Mouse (Mus musculus): Measurements from ENCODE around the gene Foxj1. TPM values are rescaled to one million over a fixed set of nuclear protein-coding genes. Genes with fewer than 3 reads are reported as not detected.

Gene Foxj1
- total RNA-seq, 2 experiments from 2014 or later: 0.26 TPM; not detected in 1

GRCm38 (mm10) chr11:116280751-116281663 is 54.2 kb downstream of the Foxj1 start, which contains the start of gene Galr2:
Galr2 (plus strand) TSS chr11:116280939.
- ATAC-seq (replicated peaks; ENCODE audit: low FRiP score, low TSS enrichment, poor library complexity, severe bottlenecking): peak; percentile 36; the same call in 1 of the 2 replicates

Other genes with a start within 250 kb of the Foxj1 start
- gene Wbp2, start 248.4 kb downstream of the Foxj1 start, total RNA-seq (2014; fragmentation: Nextera tagmentation): 57.6 and 94.8 TPM in 2 replicates
- 21.2 and 23.9 TPM in 2 replicates for gene Wbp2, start 248.4 kb downstream of the Foxj1 start, total RNA-seq (2017)
- gene Trim47, start 208.2 kb downstream of the Foxj1 start, total RNA-seq (2014; fragmentation: Nextera tagmentation): 8.7 and 12.2 TPM in 2 replicates
- gene Trim47, start 208.2 kb downstream of the Foxj1 start, total RNA-seq (2017): 2.3 and 6.5 TPM in 2 replicates
- 17.4 and 20.5 TPM in 2 replicates for gene Trim65, start 204.3 kb downstream of the Foxj1 start, total RNA-seq (2014; fragmentation: Nextera tagmentation)
- 8.2 and 8.3 TPM in 2 replicates for gene Trim65, start 204.3 kb downstream of the Foxj1 start, total RNA-seq (2017)
- 79.8 and 89.1 TPM in 2 replicates for gene Mrpl38, start 196.5 kb downstream of the Foxj1 start, total RNA-seq (2014; fragmentation: Nextera tagmentation)
- 39.6 and 49.6 TPM in 2 replicates for gene Mrpl38, start 196.5 kb downstream of the Foxj1 start, total RNA-seq (2017)
- 27.2 and 30.0 TPM in 2 replicates for gene Fbf1, start 167.2 kb downstream of the Foxj1 start, total RNA-seq (2014; fragmentation: Nextera tagmentation)
- gene Fbf1, start 167.2 kb downstream of the Foxj1 start, total RNA-seq (2017): 21.6 and 32.0 TPM in 2 replicates
- gene Ten1, start 136.5 kb downstream of the Foxj1 start, total RNA-seq (2014; fragmentation: Nextera tagmentation): 82.7 and 85.5 TPM in 2 replicates
- gene Ten1, start 136.5 kb downstream of the Foxj1 start, total RNA-seq (2017): 28.1 and 28.8 TPM in 2 replicates
- 18.2 and 21.3 TPM in 2 replicates for gene Acox1, start 136.4 kb downstream of the Foxj1 start, total RNA-seq (2014; fragmentation: Nextera tagmentation)
- 19.9 and 27.1 TPM in 2 replicates for gene Acox1, start 136.4 kb downstream of the Foxj1 start, total RNA-seq (2017)
- 0.32 TPM in 1 of 2 replicates, not detected in the other for gene Evpl, start 97.3 kb downstream of the Foxj1 start, total RNA-seq (2014; fragmentation: Nextera tagmentation)
- gene Evpl, start 97.3 kb downstream of the Foxj1 start, total RNA-seq (2017): 0.69 and 0.80 TPM in 2 replicates
- gene Srp68, start 61.2 kb downstream of the Foxj1 start, total RNA-seq (2014; fragmentation: Nextera tagmentation): 68.2 and 80.6 TPM in 2 replicates
- gene Srp68, start 61.2 kb downstream of the Foxj1 start, total RNA-seq (2017): 43.9 and 64.9 TPM in 2 replicates
- not detected in 2 replicates for gene Galr2, start 54.5 kb downstream of the Foxj1 start, total RNA-seq (2014; fragmentation: Nextera tagmentation)
- not detected in 2 replicates for gene Galr2, start 54.5 kb downstream of the Foxj1 start, total RNA-seq (2017)
- gene Exoc7, start 28.2 kb downstream of the Foxj1 start, total RNA-seq (2014; fragmentation: Nextera tagmentation): 52.5 and 57.0 TPM in 2 replicates
- gene Exoc7, start 28.2 kb downstream of the Foxj1 start, total RNA-seq (2017): 17.3 and 25.5 TPM in 2 replicates
- gene Rnf157, start 77.6 kb upstream of the Foxj1 start, total RNA-seq (2014; fragmentation: Nextera tagmentation): 8.1 and 12.1 TPM in 2 replicates
- 2.7 and 11.3 TPM in 2 replicates for gene Rnf157, start 77.6 kb upstream of the Foxj1 start, total RNA-seq (2017)
- gene Ubald2, start 98.7 kb upstream of the Foxj1 start, total RNA-seq (2014; fragmentation: Nextera tagmentation): 68.8 and 89.9 TPM in 2 replicates
- 65.8 and 93.3 TPM in 2 replicates for gene Ubald2, start 98.7 kb upstream of the Foxj1 start, total RNA-seq (2017)
- not detected in 2 replicates for gene Qrich2, start 130.8 kb upstream of the Foxj1 start, total RNA-seq (2014; fragmentation: Nextera tagmentation)
- gene Qrich2, start 130.8 kb upstream of the Foxj1 start, total RNA-seq (2017): not detected in 2 replicates
- gene Prpsap1, start 158.8 kb upstream of the Foxj1 start, total RNA-seq (2014; fragmentation: Nextera tagmentation): 89.6 and 95.3 TPM in 2 replicates
- gene Prpsap1, start 158.8 kb upstream of the Foxj1 start, total RNA-seq (2017): 36.8 and 60.7 TPM in 2 replicates
- 188 and 259 TPM in 2 replicates for gene Sphk1, start 195.5 kb upstream of the Foxj1 start, total RNA-seq (2014; fragmentation: Nextera tagmentation)
- gene Sphk1, start 195.5 kb upstream of the Foxj1 start, total RNA-seq (2017): 119 and 168 TPM in 2 replicates
- 9.2 and 28.8 TPM in 2 replicates for gene Ube2o, start 246.0 kb upstream of the Foxj1 start, total RNA-seq (2014; fragmentation: Nextera tagmentation)
- gene Ube2o, start 246.0 kb upstream of the Foxj1 start, total RNA-seq (2017): 4.6 and 22.6 TPM in 2 replicates